Mouse (Mus musculus): ENCODE measurements at regions not wholly inside any gene's neighbourhood (a gene's known extent, or its start where the extent isn't known, plus 50 kb on each side); places are given as distances from the start of the nearest gene placed in this dataset.
A peak's percentile ranks its signal among the peaks of the same experiment; 100 is the strongest.

- DNase-seq (ENCODE audit: low spot score): no peak
Observed at GRCm38 (mm10) chr15:59138393-59139107, 249.5 kb downstream of the Gm49356 start.

GRCm38 (mm10) chr15:59141621-59142020, 252.5 kb downstream of the Gm49356 start:
- no peak for DNase-seq (ENCODE audit: low spot score)

- DNase-seq (ENCODE audit: low spot score): no peak
Observed at GRCm38 (mm10) chr15:59142481-59142880, 253.4 kb downstream of the Gm49356 start.

- DNase-seq (ENCODE audit: low spot score): no peak
Observed at GRCm38 (mm10) chr15:59143891-59144290, 254.8 kb downstream of the Gm49356 start.

GRCm38 (mm10) chr15:59145679-59146078, 256.6 kb downstream of the Gm49356 start:
- DNase-seq (ENCODE audit: low spot score): no peak

- no peak for DNase-seq (ENCODE audit: low spot score)
Observed at GRCm38 (mm10) chr15:59146111-59146510, 257.0 kb downstream of the Gm49356 start.

GRCm38 (mm10) chr15:59146586-59147085, 257.5 kb downstream of the Gm49356 start:
- DNase-seq (ENCODE audit: low spot score): no peak

GRCm38 (mm10) chr15:59148531-59148930, 259.4 kb downstream of the Gm49356 start:
- DNase-seq (ENCODE audit: low spot score): no peak

- no peak for DNase-seq (ENCODE audit: low spot score)
Observed at GRCm38 (mm10) chr15:59151506-59151905, 262.4 kb downstream of the Gm49356 start.

GRCm38 (mm10) chr15:59152786-59153388, 263.8 kb downstream of the Gm49356 start:
- DNase-seq (ENCODE audit: low spot score): no peak

- DNase-seq (ENCODE audit: low spot score): no peak
Observed at GRCm38 (mm10) chr15:59153416-59154250, 264.5 kb downstream of the Gm49356 start.

GRCm38 (mm10) chr15:59154407-59155288, 265.6 kb downstream of the Gm49356 start:
- DNase-seq (ENCODE audit: low spot score): peak; percentile 34

GRCm38 (mm10) chr15:59155289-59155623, 266.2 kb downstream of the Gm49356 start:
- DNase-seq (ENCODE audit: low spot score): no peak

- DNase-seq (ENCODE audit: low spot score): no peak
Observed at GRCm38 (mm10) chr15:59156328-59156727, 267.2 kb downstream of the Gm49356 start.

GRCm38 (mm10) chr15:59158760-59159159, 269.7 kb downstream of the Gm49356 start:
- DNase-seq (ENCODE audit: low spot score): no peak

GRCm38 (mm10) chr15:59160931-59161920, 272.1 kb downstream of the Gm49356 start:
- no peak for DNase-seq (ENCODE audit: low spot score)

GRCm38 (mm10) chr15:59167937-59168659, 279.0 kb downstream of the Gm49356 start:
- no peak for DNase-seq (ENCODE audit: low spot score)

GRCm38 (mm10) chr15:59168660-59169170, 279.6 kb downstream of the Gm49356 start:
- DNase-seq (ENCODE audit: low spot score): no peak

GRCm38 (mm10) chr15:59169237-59169797, 280.2 kb downstream of the Gm49356 start:
- DNase-seq (ENCODE audit: low spot score): no peak
